Mouse (Mus musculus) right cerebral cortex, postnatal 25 days (tissue): ENCODE data around the gene Tnrc6c.

ENCODE experiments used
- DNase-seq: peaks from one replicate; pipeline ENCODE4 v3.0.0; 2022

The Tnrc6c gene

DNA sequence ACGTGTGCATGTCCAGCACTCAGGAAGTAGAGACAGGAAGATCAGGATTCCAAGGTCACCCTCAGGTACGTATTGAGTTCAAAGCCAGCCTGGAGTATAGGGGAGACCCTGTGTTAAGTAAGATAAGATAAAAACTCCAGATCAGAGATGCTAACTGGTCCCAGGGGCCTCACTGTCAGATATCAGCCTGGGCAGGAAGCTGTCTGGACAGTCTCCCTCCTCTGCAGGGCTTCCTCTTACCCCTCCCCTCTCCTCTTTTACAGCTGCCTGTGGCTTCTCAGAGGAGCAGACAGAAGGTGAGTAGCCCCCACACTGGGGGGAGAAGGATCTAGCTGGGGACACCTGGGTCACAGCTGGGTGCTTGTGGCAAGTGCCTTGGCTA, 144.1 kb downstream of the Tnrc6c start:
- no peak for DNase-seq

DNA sequence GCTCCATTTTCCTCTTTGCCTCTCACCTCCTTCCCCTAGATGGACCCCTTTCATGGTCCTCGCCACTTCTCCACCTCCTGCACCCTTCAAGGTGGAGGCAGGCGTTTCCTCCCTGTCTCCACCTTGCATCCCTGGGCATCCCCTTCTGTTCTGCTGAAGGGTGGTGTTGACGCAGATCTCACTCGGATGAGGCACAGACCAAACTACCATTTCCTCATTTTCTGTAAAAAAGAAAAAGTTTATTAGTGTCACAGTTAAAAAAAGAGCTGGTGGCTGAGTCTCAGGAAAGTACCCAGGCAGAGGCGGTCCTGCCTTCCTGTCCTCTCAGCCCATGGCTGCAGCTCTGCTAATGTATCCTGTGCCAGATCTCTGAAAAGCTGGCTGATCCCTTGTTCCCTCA, 145.1 kb downstream of the Tnrc6c start:
- no peak for DNase-seq

DNA sequence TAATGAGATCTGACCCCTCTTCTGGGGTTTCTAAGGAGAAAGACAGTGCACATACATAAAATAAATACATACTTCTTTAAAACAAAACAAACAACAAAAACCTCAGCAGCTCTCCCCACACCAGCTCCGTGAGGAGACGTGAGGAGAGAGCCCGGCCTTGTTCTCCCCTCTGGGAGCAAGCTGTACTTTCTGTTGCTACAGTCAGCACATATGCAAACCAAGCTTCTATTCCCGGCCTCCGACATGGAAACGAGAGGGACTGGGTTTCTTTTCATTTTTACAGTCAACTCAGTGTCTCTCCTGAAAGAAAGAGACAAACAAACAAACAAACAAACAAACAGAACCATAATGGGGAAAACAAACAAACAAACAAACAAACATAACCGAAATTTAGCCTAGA, 145.9 kb downstream of the Tnrc6c start:
- DNase-seq, result no peak

DNA sequence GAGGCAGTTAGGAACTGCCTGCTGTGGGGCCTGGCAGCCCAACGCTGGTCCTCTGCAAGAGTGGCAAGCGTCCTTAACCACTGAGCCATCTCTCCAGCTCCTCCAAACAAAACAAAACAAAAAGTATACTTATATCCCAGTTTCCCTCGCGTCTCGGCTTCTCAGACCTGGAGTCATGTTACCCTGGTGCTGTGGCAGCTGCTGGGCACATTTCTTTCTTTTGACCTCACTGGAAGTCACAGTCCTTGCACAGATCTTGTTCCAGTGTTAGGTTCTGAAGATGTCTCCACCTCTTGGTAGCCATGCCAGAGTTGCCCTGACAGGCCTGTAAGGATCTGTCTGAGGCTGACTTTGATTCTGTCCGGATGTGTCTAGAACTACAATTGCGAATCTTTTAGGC, 147.6 kb downstream of the Tnrc6c start:
- DNase-seq, result no peak

DNA sequence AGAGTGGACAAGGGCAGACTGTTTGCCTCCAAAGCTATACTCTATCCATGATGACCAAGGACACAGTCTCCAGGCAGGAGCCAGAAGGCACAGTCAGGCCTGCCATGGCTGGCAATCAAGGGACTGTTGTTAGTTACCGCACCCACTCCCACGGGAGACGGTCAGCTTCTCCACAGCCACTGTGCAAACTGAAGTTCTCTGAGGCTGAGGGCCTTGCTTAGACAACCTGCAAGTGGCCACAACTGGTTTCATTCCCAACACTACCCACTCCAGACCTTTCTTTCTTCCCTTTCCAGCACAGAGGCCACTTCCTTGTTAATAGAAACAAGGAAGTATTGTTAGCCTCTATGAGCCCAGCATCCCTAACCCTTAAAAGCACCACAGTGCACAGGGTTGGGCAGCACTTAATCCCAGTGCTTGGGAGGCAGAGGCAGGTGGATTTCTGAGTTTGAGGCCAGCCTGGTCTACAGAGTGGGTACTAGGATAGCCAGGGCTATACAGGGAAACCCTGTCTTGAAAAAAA, 149.1 kb downstream of the Tnrc6c start:
- DNase-seq, result no peak

DNA sequence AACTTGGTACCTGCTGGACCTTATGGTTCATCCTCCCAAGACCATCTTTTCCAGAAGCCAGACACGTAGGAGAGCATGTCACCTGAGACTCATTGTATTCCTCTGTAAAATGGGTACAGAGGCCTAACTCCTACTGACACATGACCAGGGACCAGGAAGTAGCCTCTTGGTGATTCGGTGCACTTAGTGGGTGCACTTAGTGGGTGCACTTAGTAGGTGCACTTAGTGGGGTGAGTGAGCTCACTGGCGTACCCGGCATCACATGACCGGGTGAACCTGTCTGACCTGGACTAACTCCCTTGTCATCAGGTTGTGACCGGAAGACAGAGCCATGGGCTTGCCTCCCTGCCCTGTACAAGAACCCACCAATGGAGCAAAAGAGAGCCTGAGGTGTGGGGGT, 152.7 kb downstream of the Tnrc6c start:
- DNase-seq, result no peak

DNA sequence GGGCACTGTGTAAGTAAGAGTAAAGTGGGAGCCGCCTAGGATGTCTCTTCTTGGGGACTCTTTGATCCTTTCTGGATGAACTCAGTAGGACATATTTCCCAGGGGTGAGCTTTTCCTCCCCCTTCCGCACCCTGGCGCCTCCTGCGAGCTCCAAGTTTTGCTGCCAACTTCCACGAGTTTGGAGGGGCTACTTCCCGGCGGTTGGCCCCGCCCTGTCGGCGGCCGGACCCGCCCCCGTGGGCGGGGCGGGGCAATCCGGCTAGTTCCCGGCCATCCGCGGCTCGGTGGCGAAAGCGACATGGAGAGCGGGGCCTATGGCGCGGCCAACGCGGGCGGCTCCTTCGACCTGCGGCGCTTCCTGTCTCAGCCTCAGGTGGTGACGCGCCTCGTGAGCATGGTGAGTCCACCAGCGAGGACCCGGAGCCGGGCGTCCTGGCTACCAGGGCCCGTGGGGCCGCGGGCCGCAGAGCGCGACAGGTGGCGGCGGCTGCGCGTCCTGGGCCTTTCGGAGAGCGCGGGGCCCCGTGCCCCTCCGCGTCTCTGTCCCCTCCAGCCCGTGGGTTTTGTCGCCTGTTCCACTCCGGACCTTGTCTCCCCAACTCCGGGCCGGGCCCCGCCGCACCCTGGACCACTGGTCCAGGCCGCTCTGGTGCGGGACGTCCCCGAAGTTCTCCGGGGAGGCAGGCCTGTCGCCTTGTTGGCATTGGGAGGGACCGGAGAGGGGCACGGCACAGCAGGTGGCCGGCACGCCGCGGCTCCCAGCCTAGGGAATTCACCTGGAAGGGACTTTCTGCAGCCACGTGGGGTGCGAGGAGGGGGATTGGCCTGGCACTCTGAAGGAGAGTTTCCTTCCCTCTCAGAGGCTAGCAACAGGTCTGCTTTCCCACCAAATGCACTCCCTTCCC, 155.6 kb downstream of the Tnrc6c start, which contains the start of the genes Gm20708 and Syngr2:
TSS of gene Gm20708 (plus strand) at position 262 of the 905 bp plus-strand sequence.
TSS of gene Syngr2 (plus strand) at position 262 of the 905 bp plus-strand sequence.
- peak; percentile 49 for DNase-seq

DNA sequence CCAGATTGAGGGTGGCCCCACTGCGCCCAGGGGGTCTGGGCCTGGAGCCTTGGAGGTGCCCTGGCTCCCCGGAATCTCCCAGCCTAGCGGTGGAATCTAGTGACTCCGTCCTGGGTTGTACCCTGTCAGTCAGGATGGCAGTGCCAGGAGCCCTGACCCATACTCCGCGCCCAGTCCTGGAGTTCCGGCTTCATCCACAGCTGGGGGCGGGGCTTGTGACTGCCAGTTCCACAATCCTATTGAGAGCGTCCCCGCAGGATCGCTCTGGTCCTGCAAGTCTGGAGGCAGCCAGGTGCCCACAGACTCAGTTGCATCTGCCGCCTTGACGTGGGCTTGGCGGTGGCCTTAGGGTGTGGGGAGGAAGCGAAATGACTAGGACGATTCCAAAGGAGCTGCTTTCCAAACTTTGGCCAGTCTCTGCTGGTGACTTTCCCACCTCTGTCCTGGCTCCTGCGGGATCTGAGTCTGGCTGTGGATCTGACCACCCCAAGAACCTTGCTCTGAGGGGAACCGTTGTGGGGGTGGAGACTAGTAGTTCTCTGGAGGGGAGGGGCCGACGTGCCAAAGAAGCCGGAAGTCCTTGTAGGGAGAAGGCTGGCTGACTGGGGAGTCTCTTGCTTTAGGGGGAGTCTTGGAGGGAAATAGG, 156.4 kb downstream of the Tnrc6c start:
- DNase-seq, result peak; percentile 67
